Mouse (Mus musculus) brown adipose tissue, adult 24 weeks (tissue): Measurements from ENCODE around the gene Btbd1. TPM values are rescaled to one million over a fixed set of nuclear protein-coding genes. Genes with fewer than 3 reads are reported as not detected.
A peak's percentile ranks its signal among the peaks of the same experiment; 100 is the strongest.
"Not testable (repeated sequence)": the region's sequence is repeated elsewhere in the genome, so short reads cannot be mapped to it uniquely, and the experiment has no call there.

Experiments used
- H3K27ac ChIP-seq: fragments of 200-500 bp; replicated peaks from 2 replicates; pipeline ENCODE4 v1.5.1; 2012; ENCODE audit warnings: low read depth, mild to moderate bottlenecking, low read length
- H3K4me1 ChIP-seq: fragments of 200-500 bp; 2 replicates; pipeline ENCODE4 v1.6.1; 2012; ENCODE audit warnings: low read length, mixed read lengths; ENCODE audit not compliant: control insufficient read depth, insufficient read depth, insufficient read length
- H3K4me3 ChIP-seq: fragments of 200-500 bp; 2 replicates; pipeline ENCODE4 v1.5.1; 2012; ENCODE audit warnings: low read depth, mild to moderate bottlenecking, low read length, moderate library complexity; ENCODE audit not compliant: insufficient read depth
- polyA plus RNA-seq: library from polyadenylated mRNA; stranded (reverse); fragments of >200 nt; gene quantifications from 2 replicates; pipeline ENCODE4 v1.2.4, GENCODE M21; 2012; ENCODE audit not compliant: missing spikeins, insufficient read depth, insufficient read length

The Btbd1 gene
- polyA plus RNA-seq, 1 experiment: 285 TPM

DNA sequence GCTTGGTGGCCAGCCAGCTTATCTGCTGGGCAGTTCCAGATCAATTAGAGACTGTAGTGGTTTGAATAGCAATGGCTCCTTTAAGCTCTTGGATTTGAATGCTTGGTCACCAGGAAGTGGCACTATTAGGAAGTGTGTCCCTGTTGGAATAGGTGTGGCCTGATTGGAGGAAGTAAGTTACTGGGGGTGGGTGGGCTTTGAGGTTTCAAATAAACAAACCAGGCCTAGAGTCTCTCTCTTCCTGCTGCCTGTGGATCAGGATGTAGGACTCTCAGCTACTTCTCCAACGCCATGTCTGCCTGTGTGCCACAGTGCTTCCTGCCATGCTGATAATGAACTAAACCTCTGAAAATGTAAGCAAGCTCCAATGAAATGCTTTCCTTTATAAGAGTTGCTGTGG, 13.8 kb upstream of the Btbd1 start:
- Histone ChIP-seq H3K4me1 (peaks cover 7% of the 10 kb centered on the region; the same call in 1 of the 2 replicates), H3K27ac (no peak overlapping the region), H3K4me3 (no peak overlapping the region)

DNA sequence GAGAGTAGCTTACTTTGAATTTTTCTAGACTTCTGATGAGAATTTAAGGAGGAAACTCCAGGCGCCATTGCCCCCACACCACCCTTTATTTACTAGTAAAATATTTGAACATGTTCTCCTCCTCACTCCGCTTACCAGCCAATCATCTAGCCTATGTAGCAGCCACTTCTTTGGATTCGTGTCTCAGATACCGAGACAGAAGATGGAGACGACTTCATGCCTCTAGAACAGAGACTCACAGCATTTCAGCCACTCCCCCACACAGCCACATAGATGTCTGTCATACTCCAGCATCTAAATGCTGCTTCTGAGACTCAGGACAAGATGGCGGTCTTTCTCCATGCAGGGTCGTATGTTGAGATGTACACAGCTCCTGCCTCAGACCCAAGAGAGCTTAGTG, 12.9 kb upstream of the Btbd1 start:
- H3K4me3 ChIP-seq: no peak overlapping the region
- H3K27ac ChIP-seq: no peak overlapping the region
- H3K4me1 ChIP-seq: peaks cover 7% of the 10 kb centered on the region; the same call in 1 of the 2 replicates

- Histone ChIP-seq H3K4me1 (peaks cover 7% of the 10 kb centered on the region; the same call in 1 of the 2 replicates), H3K4me3 (no peak overlapping the region), H3K27ac (peak overlapping the region; percentile 55)
These were observed 12.2 kb upstream of the Btbd1 start for GRCm38 (mm10) chr7:81841439-81841838.

DNA sequence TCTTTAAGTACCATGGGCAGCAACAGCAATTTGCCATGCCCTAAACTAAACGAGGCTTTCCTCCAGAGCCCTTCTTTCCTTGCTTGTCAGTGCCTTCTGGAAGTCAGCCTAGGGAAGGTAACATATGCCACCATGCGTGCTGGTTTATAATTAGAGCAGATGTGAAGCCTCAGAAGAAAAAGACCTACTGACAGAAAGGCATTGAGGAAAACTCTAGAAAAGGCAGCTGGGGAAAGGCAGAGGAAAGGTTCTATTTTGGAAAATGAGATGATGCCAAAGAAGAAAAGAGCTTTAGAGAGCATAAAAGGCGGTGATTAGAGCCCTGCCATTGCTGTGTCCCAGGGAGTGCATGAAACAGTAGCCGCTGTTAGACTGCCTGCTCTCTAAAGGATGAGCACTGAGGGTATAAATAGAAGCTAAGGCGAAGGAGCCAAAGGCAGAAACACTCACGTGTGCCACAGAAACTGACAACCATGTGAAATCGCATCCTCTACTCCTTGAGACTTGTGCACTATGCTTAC, 11.5 kb upstream of the Btbd1 start:
- Histone ChIP-seq H3K27ac (peak overlapping the region; percentile 55), H3K4me3 (no peak overlapping the region), H3K4me1 (peaks cover 7% of the 10 kb centered on the region; the same call in 1 of the 2 replicates)

- no peak overlapping the region for H3K27ac ChIP-seq
- H3K4me3 ChIP-seq: no peak overlapping the region
These were observed 10.5 kb upstream of the Btbd1 start for GRCm38 (mm10) chr7:81839746-81840145.

GRCm38 (mm10) chr7:81837771-81838170, 8.5 kb upstream of the Btbd1 start:
- not testable (repeated sequence) for H3K4me3 ChIP-seq, H3K27ac ChIP-seq, H3K4me1 ChIP-seq

More at GRCm38 (mm10) chr7:81839746-81840145, 10.5 kb upstream of the Btbd1 start:
- H3K4me1 ChIP-seq: peaks cover 7% of the 10 kb centered on the region; the same call in 1 of the 2 replicates

- Histone ChIP-seq H3K4me3 (no peak overlapping the region), H3K27ac (no peak overlapping the region), H3K4me1 (no peaks in the 10 kb centered on the region)
These were observed 6.2 kb upstream of the Btbd1 start for GRCm38 (mm10) chr7:81835430-81835829.

DNA sequence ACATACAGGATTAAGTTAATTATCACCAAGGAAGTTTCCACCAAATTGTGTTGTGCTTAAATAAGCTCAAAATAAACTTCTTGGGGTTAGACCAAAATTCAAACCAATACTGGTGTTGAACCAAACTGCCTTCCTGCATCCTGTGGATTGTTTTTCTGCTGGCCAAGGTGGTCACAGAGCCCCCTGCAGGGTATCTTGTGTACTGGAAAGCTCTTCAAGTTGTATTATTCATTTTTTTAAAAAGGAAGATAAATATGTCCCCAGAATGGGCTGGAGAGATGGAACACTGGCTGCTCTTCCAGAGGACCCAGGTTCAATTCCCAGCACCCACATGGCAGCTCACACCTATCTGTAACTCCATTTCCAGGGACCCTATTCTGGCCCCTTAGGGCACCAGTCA, 5.6 kb upstream of the Btbd1 start:
- H3K4me1 ChIP-seq: peaks cover 2% of the 10 kb centered on the region; the same call in 1 of the 2 replicates
- no peak overlapping the region for H3K4me3 ChIP-seq
- H3K27ac ChIP-seq: no peak overlapping the region

DNA sequence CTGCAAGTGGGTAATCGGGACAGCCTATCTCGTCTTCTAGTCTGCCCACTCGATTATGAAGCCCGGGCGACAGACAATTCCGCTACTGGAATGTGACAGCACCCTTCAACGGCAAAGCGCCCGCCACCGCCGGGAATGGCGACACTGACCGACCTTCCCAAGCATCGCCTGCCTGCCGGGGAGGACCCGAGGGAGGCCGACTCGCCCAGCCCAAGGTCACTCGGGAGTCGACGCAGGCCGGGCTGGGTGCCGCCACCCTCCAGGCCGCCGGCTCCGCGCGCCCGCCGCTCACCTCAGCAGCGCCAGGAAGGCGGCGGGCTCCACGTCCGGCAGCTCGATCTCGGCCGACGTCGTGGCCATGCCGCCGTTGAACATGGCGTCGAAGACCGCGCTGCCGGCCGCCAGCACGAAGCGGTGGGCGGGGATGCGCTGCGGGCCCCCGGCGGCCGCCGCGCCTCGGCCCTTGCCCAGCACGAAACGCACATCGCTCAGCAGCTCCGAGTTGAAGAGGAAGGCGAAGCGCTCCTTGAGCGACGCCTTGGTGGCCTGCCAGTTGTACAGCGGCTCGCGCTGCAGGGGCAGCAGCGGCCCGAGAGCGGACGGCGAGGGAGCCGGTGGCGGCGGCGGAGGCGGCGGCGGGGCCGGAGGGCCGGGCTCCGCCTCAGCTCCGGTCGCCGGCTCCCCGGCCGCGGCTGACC, 401 bp downstream of the Btbd1 start:
- Histone ChIP-seq H3K27ac (peak overlapping the region; percentile 90), H3K4me1 (peaks cover 25% of the 10 kb centered on the region), H3K4me3 (peak overlapping the region; percentile 98)

DNA sequence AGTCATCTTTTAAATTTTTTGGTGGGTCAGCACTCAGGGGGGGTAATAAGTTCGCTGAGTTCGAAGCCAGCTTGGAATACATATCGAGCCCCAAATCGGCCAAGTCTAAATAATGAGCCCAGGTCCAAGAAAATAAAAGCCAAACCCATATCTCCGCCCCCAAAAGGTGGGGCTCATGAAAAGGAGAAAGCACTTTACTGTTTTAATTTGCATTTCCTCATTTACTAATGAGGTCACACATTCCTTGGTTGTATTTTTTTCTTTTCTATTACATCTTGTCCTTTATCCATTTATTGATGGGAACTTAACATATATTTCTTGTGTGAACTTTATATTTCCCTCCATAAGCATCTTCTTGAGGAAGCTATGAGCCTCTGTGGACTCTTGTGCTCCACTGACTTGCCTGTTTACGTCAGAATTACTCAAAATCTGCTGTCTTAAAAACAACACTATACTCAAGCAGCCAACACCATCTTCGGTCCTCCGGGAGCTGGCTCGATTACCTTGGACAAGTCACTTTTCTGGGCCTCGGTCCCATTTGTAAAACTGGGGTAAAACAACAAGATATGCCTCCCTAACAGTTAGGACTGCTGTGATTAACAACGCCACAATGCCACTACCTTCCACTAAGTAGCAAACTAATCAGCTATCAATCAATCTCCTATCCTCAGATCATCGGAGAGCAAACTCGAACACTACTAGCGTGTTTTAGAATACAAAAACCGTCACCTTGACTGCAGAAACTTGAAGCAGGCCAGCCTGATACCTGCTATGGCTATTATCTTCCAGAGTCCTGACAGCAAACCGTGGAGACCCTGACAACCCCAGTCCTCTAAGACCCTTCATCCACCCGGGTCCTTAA, 1.2 kb downstream of the Btbd1 start:
- peak overlapping the region; percentile 90 for H3K27ac ChIP-seq
- peaks cover 27% of the 10 kb centered on the region for H3K4me1 ChIP-seq
- peak overlapping the region; percentile 98 for H3K4me3 ChIP-seq

- H3K4me3 ChIP-seq: no peak overlapping the region
- H3K27ac ChIP-seq: no peak overlapping the region
These were observed 3.9 kb downstream of the Btbd1 start for GRCm38 (mm10) chr7:81825381-81825780.

GRCm38 (mm10) chr7:81824906-81825305, 4.3 kb downstream of the Btbd1 start:
- H3K4me1 ChIP-seq: peaks cover 25% of the 10 kb centered on the region
- H3K27ac ChIP-seq: no peak overlapping the region
- H3K4me3 ChIP-seq: no peak overlapping the region

More at GRCm38 (mm10) chr7:81825381-81825780, 3.9 kb downstream of the Btbd1 start:
- H3K4me1 ChIP-seq: peaks cover 27% of the 10 kb centered on the region

DNA sequence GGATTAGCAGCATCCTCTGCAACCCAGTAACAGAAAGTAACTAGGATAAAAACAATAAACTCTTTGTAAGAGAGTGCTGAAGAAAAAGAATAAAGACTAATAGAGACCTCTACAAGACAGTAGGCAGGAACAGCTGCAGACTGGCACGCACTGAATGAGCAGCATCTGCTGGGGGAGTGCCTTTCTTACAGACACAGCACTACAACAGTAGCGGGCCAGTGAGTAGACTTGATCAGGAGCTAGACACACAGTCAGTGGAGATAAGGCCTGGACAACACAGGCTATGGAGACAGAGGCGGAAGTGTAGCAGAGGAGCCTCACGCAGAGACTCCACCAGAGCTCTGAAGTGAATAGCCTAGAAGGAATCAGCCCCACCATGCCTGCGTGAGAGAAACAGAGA, 23.2 kb downstream of the Btbd1 start:
- H3K4me3 ChIP-seq: no peak overlapping the region
- H3K27ac ChIP-seq: no peak overlapping the region

DNA sequence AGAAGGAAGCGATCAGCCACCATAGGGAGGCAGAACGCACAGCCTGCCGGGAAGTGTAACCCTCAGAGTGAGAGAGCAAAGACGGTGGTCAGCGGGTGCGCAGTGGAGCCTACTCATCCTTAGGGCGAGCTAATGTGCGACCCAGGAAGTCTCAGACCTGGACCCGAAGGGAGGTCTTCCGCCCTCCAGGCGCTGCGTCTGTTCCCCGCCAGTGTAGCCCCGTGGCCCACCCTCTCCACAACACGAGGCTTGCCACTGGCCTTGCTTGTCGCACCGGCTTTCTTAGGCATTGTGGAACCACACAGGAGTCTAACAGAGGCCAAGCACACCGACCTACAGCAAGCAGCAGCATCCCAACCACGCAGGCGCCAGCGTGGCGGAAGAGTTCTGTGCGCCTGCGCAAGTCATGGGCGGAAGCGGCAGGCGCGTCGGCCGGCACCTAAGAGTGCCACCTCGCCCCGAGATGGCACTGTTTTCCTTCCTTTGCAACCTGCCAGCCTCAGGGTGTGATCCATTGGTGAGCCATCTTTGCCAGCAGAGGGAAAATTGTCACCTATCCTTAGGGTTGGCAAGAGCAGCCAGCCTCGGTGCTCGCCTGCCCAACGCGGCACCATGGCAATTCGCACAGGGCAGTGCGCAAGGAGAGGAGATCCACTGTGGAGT, 40.0 kb downstream of the Btbd1 start, which contains the start of gene 3110040N11Rik:
TSS of gene 3110040N11Rik (minus strand) at position 384 of the 663 bp plus-strand sequence.
- peak within 1 kb of the TSS; percentile 71 for H3K4me3 ChIP-seq
- H3K27ac ChIP-seq: peak within 1 kb of the TSS; percentile 77
- no peaks in the 10 kb centered on the region; the same call in 1 of the 2 replicates for H3K4me1 ChIP-seq

More for the DNA sequence above, 23.2 kb downstream of the Btbd1 start:
- 0 out of 2 replicates have a peak, but pooled peaks cover 4% of the 10 kb centered on the region for H3K4me1 ChIP-seq

- H3K4me3 ChIP-seq: peak overlapping the region; percentile 71
- no peaks in the 10 kb centered on the region; the same call in 1 of the 2 replicates for H3K4me1 ChIP-seq
- H3K27ac ChIP-seq: peak overlapping the region; percentile 77
These were observed 40.7 kb downstream of the Btbd1 start for GRCm38 (mm10) chr7:81788536-81788935.
